Mouse (Mus musculus): ENCODE data around the gene Ntsr1. TPM values are rescaled to one million over a fixed set of nuclear protein-coding genes. Genes with fewer than 3 reads are reported as not detected.

Ntsr1 gene
- 2.7 and 2.8 TPM in 2 replicates for polyA plus RNA-seq (2015; fragmentation: Nextera tagmentation; extraction: Ambion mirVana)

GRCm38 (mm10) chr2:180499741-180500140 is at the start of gene Ntsr1:
Ntsr1 (plus strand) TSS chr2:180499976.
- peaks cover 33% of the 10 kb centered on the region for H3K27me3 ChIP-seq
- ATAC-seq (ENCODE audit: low FRiP score, low read depth) = peak; percentile 46; the same call in 1 of the 2 replicates
- H3K4me2 ChIP-seq = peak within 1 kb of the TSS; percentile 90
- H3K9ac ChIP-seq = peak within 1 kb of the TSS; percentile 50
- H3K4me3 ChIP-seq = peak within 1 kb of the TSS; percentile 44
- no peaks in the 10 kb centered on the region for H3K9me3 ChIP-seq
- 0% methylated on average over 30 of the region's 30 CpGs for WGBS
- no peaks in the 10 kb centered on the region for H3K36me3 ChIP-seq
- H3K27ac ChIP-seq (replicated peaks) = no peak within 1 kb of the TSS
- peaks cover 23% of the 10 kb centered on the region for H3K4me1 ChIP-seq (replicated peaks)

- 77% methylated on average over 5 of the region's 5 CpGs for WGBS
- no peak overlapping the region for H3K9ac ChIP-seq
- no peak for ATAC-seq (ENCODE audit: low FRiP score, low read depth)
- 0 out of 2 replicates have a peak, but pooled peaks cover 6% of the 10 kb centered on the region for H3K27me3 ChIP-seq
- no peaks in the 10 kb centered on the region for H3K4me1 ChIP-seq (replicated peaks)
- no peak overlapping the region for H3K27ac ChIP-seq (replicated peaks)
- no peak overlapping the region for H3K4me3 ChIP-seq
- no peaks in the 10 kb centered on the region for H3K36me3 ChIP-seq
- H3K9me3 ChIP-seq = no peaks in the 10 kb centered on the region
- H3K4me2 ChIP-seq = no peak overlapping the region
Observed at GRCm38 (mm10) chr2:180450529-180450928, 49.2 kb upstream of the Ntsr1 start.

- peak within 1 kb of the TSS; percentile 95 for H3K4me2 ChIP-seq
- H3K4me3 ChIP-seq = peak within 1 kb of the TSS; percentile 56
- peak; percentile 84 for ATAC-seq (ENCODE audit: low FRiP score, low read depth)
- peaks cover 27% of the 10 kb centered on the region for H3K27me3 ChIP-seq
- H3K36me3 ChIP-seq = no peaks in the 10 kb centered on the region
- peaks cover 13% of the 10 kb centered on the region; the same call in 1 of the 2 replicates for H3K4me1 ChIP-seq (replicated peaks)
- 1% methylated on average over 65 of the region's 65 CpGs for WGBS
- H3K9ac ChIP-seq = peak within 1 kb of the TSS; percentile 49
- no peaks in the 10 kb centered on the region for H3K9me3 ChIP-seq
- H3K27ac ChIP-seq (replicated peaks) = 0 out of 2 replicates have a peak within 1 kb of the TSS, but pooled peaks have one; percentile 28
Observed at GRCm38 (mm10) chr2:180455723-180456698, 43.8 kb upstream of the Ntsr1 start, which contains the start of gene Slco4a1. Slco4a1 (plus strand) TSS chr2:180456245.

GRCm38 (mm10) chr2:180456705-180457104 is 43.1 kb upstream of the Ntsr1 start:
- Histone ChIP-seq H3K4me1 (replicated peaks) (peaks cover 13% of the 10 kb centered on the region; the same call in 1 of the 2 replicates), H3K9me3 (no peaks in the 10 kb centered on the region), H3K9ac (peak overlapping the region; percentile 49), H3K27ac (replicated peaks) (0 out of 2 replicates have a peak overlapping the region, but pooled peaks have one; percentile 28), H3K4me3 (peak overlapping the region; percentile 56), H3K27me3 (peaks cover 27% of the 10 kb centered on the region), H3K4me2 (peak overlapping the region; percentile 95), H3K36me3 (no peaks in the 10 kb centered on the region)
- under 1% methylated on average over 28 of the region's 28 CpGs for WGBS
- peak; percentile 21; the same call in 1 of the 2 replicates for ATAC-seq (ENCODE audit: low FRiP score, low read depth)

GRCm38 (mm10) chr2:180457680-180458079 is 42.1 kb upstream of the Ntsr1 start:
- Histone ChIP-seq H3K9ac (no peak overlapping the region), H3K9me3 (no peaks in the 10 kb centered on the region), H3K27ac (replicated peaks) (no peak overlapping the region), H3K27me3 (peaks cover 27% of the 10 kb centered on the region), H3K4me3 (no peak overlapping the region), H3K36me3 (no peaks in the 10 kb centered on the region), H3K4me2 (peak overlapping the region; percentile 95; the same call in 1 of the 2 replicates), H3K4me1 (replicated peaks) (peaks cover 13% of the 10 kb centered on the region; the same call in 1 of the 2 replicates)
- no peak for ATAC-seq (ENCODE audit: low FRiP score, low read depth)
- 31% methylated on average over 2 of the region's 2 CpGs for WGBS

- Histone ChIP-seq H3K9me3 (no peaks in the 10 kb centered on the region), H3K4me1 (replicated peaks) (peaks cover 13% of the 10 kb centered on the region; the same call in 1 of the 2 replicates), H3K9ac (no peak overlapping the region), H3K4me2 (no peak overlapping the region), H3K36me3 (no peaks in the 10 kb centered on the region), H3K4me3 (no peak overlapping the region), H3K27ac (replicated peaks) (no peak overlapping the region), H3K27me3 (peaks cover 24% of the 10 kb centered on the region)
- ATAC-seq (ENCODE audit: low FRiP score, low read depth) = no peak
- 81% methylated on average over 4 of the region's 4 CpGs for WGBS
Observed at GRCm38 (mm10) chr2:180459437-180459836, 40.3 kb upstream of the Ntsr1 start.

GRCm38 (mm10) chr2:180460801-180461200 is 39.0 kb upstream of the Ntsr1 start:
- Histone ChIP-seq H3K4me3 (no peak overlapping the region), H3K4me2 (no peak overlapping the region), H3K4me1 (replicated peaks) (peaks cover 11% of the 10 kb centered on the region; the same call in 1 of the 2 replicates), H3K9ac (no peak overlapping the region), H3K36me3 (no peaks in the 10 kb centered on the region), H3K27ac (replicated peaks) (no peak overlapping the region), H3K9me3 (no peaks in the 10 kb centered on the region), H3K27me3 (peaks cover 24% of the 10 kb centered on the region)
- no peak for ATAC-seq (ENCODE audit: low FRiP score, low read depth)
- WGBS = 52% methylated on average over 8 of the region's 8 CpGs

GRCm38 (mm10) chr2:180462593-180462992 is 37.2 kb upstream of the Ntsr1 start:
- Histone ChIP-seq H3K4me1 (replicated peaks) (no peaks in the 10 kb centered on the region), H3K4me2 (no peak overlapping the region), H3K9ac (no peak overlapping the region), H3K27me3 (peaks cover 13% of the 10 kb centered on the region), H3K4me3 (no peak overlapping the region), H3K27ac (replicated peaks) (no peak overlapping the region), H3K9me3 (no peaks in the 10 kb centered on the region), H3K36me3 (no peaks in the 10 kb centered on the region)
- ATAC-seq (ENCODE audit: low FRiP score, low read depth) = no peak
- 89% methylated on average over 8 of the region's 8 CpGs for WGBS

- no peak overlapping the region for H3K4me2 ChIP-seq
- 49% methylated on average over 7 of the region's 7 CpGs for WGBS
- no peak for ATAC-seq (ENCODE audit: low FRiP score, low read depth)
- no peaks in the 10 kb centered on the region for H3K27me3 ChIP-seq
- no peak overlapping the region for H3K4me3 ChIP-seq
- H3K36me3 ChIP-seq = no peaks in the 10 kb centered on the region
- no peaks in the 10 kb centered on the region for H3K4me1 ChIP-seq (replicated peaks)
- no peaks in the 10 kb centered on the region for H3K9me3 ChIP-seq
- no peak overlapping the region for H3K27ac ChIP-seq (replicated peaks)
- H3K9ac ChIP-seq = no peak overlapping the region
Observed at GRCm38 (mm10) chr2:180466505-180466904, 33.3 kb upstream of the Ntsr1 start.

GRCm38 (mm10) chr2:180468871-180469270 is 30.9 kb upstream of the Ntsr1 start:
- ATAC-seq (ENCODE audit: low FRiP score, low read depth) = no peak
- Histone ChIP-seq H3K27me3 (no peaks in the 10 kb centered on the region), H3K9ac (no peak overlapping the region), H3K36me3 (no peaks in the 10 kb centered on the region), H3K27ac (replicated peaks) (no peak overlapping the region), H3K4me3 (no peak overlapping the region), H3K4me2 (no peak overlapping the region), H3K9me3 (no peaks in the 10 kb centered on the region), H3K4me1 (replicated peaks) (0 out of 2 replicates have a peak, but pooled peaks cover 6% of the 10 kb centered on the region)
- 94% methylated on average over 8 of the region's 8 CpGs for WGBS

GRCm38 (mm10) chr2:180469768-180470167 is 30.0 kb upstream of the Ntsr1 start:
- 71% methylated on average over 9 of the region's 9 CpGs for WGBS
- Histone ChIP-seq H3K27ac (replicated peaks) (no peak overlapping the region), H3K4me2 (no peak overlapping the region), H3K4me1 (replicated peaks) (0 out of 2 replicates have a peak, but pooled peaks cover 6% of the 10 kb centered on the region), H3K9ac (no peak overlapping the region), H3K9me3 (no peaks in the 10 kb centered on the region), H3K36me3 (no peaks in the 10 kb centered on the region), H3K27me3 (no peaks in the 10 kb centered on the region), H3K4me3 (no peak overlapping the region)
- no peak for ATAC-seq (ENCODE audit: low FRiP score, low read depth)
